Mouse (Mus musculus) erythroblast, adult 5-6 weeks (primary cell): ENCODE data around the gene Rpa2. TPM values are rescaled to one million over a fixed set of nuclear protein-coding genes. Genes with fewer than 3 reads are reported as not detected.
A peak's percentile ranks its signal among the peaks of the same experiment; 100 is the strongest.
"Not testable (repeated sequence)": the region's sequence is repeated elsewhere in the genome, so short reads cannot be mapped to it uniquely, and the experiment has no call there.

Experiments used
- ATAC-seq: replicated peaks from 2 replicates; pipeline ENCODE4 v1.8.0; 2016; ENCODE audit warnings: moderate number of reproducible peaks, mild to moderate bottlenecking, moderate TSS enrichment, inconsistent platforms; ENCODE audit not compliant: poor library complexity, low FRiP score, severe bottlenecking
- total RNA-seq, 2 experiments: library from RNA; stranded (forward) in 1 of 2; stranded (reverse) in 1 of 2; fragments of 150-400 nt in 1 of 2; fragments of 200-764, 138-1000 nt in 1 of 2; gene quantifications; 2 replicates each; pipeline versions ENCODE4 v1.2.3 to v1.2.4; 2015 to 2017; ENCODE audit warnings: low replicate concordance in 2 of 2

Gene Rpa2
- total RNA-seq, 2 experiments from 2014 or later, result 20.6 to 30.3 TPM

DNA sequence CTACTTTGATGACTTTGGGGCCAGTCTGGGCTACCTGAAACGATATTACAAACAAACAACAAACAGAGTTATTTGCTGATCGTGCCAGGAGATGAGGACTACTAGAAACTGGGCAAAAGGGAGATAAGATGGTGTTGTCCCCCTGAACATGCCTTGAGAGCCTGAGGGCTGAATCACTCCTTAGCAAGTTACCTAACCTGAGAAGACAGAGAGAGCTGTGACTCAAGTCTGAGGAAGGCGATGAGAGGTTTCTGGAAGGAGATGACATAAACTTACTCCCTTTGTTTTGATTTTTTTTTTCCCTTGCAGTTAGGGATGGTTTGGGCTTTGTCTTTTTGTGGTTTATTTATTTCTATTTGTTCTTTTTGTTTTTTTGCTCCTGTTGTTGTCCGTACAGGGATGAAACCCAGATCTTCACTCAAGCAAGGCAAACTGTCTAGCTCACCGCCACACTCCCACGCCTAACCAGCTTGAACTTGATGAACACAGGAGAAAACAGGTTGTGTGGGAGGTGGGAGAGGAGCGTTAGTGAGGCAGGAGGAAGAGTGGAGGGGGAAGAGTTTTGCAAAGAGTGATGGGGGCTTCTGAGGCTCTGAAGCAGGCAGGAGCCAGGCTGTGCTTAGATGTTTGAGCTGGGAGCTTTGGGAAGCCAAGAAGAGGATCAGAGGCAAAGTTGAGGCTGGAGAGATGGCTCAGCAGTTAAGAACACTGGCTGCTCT lies 10.3 kb upstream of the Rpa2 start:
- no peak for ATAC-seq

- no peak for ATAC-seq
Observed at GRCm38 (mm10) chr4:132760296-132760695, 7.8 kb upstream of the Rpa2 start.

GRCm38 (mm10) chr4:132762602-132763001 lies 5.5 kb upstream of the Rpa2 start:
- ATAC-seq, result no peak

DNA sequence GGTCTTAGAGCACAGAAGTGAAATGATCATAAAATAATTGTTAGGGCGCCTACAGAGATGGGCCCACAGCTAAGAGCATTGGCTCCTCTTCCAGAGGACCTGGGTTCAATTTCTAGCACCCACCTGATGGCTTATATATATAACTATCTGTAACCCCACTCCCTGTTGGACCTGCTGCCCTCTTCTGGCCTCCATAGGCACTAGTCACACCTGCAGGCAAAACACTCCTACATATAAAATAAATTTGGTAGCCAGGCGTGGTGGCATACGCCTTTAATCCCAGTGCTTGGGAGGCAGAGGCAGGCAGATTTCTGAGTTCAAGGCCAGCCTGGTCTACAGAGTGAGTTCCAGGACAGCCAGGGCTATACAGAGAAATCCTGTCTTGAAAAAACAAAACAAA lies 5.0 kb upstream of the Rpa2 start:
- not testable (repeated sequence) for ATAC-seq

DNA sequence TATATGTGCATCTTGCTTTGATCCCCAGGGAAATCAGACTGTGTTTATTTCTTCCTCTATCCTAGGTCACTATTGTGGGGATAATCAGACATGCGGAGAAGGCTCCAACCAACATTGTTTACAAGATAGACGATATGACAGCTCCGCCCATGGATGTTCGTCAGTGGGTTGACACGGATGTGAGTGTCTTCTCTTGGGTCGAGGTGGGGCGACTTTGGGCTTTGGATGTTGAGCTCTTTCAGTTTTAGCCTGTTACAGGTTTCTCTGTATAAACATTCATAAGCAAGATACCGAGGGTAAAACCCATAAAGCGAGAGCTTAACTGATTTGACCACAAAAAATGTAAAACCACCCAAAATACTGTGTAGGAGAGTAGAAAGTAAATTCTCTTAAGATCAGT lies 3.6 kb downstream of the Rpa2 start:
- no peak for ATAC-seq

- no peak for ATAC-seq
Observed at GRCm38 (mm10) chr4:132774905-132775304, 6.8 kb downstream of the Rpa2 start.

- ATAC-seq, result peak; percentile 78
Observed at GRCm38 (mm10) chr4:132776764-132777163, 8.6 kb downstream of the Rpa2 start.

DNA sequence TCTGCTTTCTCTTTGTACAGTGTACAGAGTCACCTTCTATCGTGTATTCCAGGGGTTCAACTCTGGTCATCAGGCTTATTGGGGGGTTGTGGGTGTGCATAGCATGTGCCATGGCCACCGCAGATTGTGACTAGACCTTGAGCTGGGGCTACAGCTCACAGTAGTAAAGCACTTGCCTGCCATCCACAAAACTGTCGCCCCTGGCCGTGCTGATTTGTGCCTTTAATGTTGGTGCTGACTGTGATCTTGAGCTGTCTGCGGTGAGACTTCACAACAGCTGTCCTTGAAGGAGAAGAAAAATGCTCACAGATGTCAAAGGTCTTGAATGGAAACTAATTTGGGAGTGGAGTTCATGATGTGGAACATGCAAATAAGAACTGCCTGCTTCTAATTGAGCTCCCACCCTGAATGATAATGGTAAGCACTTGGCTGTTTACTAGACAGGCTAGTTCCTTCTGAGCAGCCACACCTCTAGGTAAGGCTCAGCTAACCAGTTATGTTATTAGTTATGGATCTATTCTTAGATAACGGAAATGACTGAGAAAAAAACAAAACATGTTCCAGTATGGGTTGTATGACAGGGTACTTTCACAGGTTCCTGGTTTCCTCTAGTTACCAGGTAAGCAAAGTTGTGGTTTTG lies 10.6 kb downstream of the Rpa2 start:
- ATAC-seq, result no peak

DNA sequence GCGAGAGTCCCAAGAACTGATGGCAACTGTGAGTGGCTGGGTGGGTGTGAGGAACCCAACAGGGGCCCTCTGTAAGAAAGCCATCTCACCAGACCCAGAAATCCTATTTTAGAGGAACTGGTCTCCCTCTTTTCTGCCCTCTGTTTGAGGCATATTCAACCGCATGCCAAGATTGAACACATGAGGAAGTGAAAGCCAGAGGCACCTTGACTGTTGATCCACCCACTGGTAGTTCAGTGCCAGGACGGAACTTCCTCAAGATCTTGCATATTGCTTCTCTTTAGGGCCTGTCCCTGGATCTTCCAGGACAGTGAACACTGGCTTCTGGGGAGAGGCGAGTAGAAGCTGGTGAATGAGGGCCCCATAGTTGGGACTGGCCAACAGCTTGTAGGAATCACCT lies 12.2 kb downstream of the Rpa2 start:
- ATAC-seq, result no peak

- ATAC-seq, result no peak
Observed at GRCm38 (mm10) chr4:132783732-132784131, 15.6 kb downstream of the Rpa2 start.

- ATAC-seq, result no peak
Observed at GRCm38 (mm10) chr4:132785228-132785627, 17.1 kb downstream of the Rpa2 start.

DNA sequence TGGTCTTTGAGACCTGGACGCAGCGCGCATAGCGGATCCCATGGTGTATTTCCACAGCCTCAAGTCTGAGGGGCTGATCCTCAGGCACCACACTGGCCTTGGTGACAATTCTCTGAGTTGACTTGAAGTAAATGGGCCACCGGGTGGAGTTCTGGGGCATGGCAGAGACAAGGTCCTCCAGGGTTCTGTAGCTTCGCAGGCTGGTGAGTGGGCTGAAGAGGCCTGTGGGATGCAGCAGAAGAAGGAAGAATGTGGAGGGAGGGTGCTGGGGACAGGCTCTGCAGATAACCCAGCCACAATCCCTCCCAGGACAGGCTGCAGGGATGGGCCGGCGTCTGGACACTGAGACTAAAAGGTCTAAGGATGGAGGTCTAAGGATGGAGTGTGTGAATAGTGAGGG lies 21.6 kb downstream of the Rpa2 start:
- ATAC-seq, result 0 out of 2 replicates have a peak, but pooled peaks have one; percentile 44

DNA sequence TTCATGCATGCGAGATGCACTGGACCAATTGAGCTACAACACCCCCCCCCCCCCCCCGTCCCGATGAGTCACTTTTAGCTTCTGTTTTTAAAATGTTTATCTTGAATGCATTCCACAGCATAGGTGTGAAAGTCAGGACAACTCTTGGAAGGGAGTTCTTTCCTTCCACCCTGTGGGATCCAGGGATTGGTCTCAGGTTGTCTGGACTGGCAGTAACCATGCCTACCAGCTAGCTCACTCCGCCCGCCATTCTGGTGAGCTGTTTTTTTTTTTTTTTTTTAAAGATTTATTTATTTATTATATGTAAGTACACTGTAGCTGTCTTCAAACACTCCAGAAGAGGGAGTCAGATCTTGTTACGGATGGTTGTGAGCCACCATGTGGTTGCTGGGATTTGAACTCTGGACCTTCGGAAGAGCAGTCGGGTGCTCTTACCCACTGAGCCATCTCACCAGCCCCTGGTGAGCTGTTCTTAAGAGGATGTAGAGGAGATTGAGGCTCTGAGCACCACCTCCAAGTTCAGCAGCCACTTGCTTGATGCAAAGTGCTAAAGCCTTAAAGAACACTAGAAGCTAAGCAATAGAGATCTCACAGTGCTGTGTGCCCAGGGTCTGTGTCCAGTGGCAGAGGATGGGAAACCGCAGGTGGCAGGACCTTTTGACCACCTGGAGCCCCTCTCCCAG lies 25.3 kb downstream of the Rpa2 start:
- ATAC-seq, result not testable (repeated sequence)

DNA sequence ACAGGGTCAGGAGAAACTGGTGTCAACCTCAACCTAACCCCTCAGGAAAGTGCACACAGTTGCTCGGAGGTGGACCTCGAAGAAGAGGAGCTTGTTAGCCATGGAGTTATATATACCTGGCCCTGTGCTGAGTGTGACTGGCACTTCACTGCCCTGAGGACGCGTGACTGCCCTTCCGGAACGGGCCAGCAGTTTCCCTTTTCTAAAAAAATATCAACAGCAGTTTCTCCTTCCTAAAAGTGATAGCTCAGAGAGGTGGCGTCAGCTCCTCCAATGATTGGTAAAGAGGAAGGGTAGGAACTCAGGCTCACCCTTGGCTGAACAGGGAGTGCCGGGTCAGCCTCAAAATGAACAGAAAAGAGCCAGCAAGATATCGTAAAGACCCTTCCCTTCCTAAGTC lies 25.9 kb downstream of the Rpa2 start:
- no peak for ATAC-seq

DNA sequence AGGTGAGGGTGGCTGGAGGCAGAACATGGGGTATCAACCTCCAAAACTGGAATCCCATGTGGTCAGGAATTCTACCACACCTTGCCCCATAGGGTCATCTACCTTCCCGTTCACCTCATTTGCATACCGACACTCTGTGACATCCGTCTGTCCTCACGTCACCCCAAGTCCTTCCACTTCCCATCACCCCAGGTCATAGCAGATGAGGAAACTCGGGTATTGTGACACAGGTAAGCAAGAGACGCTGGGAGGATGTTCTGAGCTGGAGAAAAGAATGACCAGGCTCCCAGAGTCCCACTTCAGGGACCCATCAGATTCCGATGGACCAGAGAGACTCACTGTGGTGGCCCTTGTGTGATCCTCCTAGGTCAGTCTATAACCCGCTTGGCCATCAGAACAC lies 26.6 kb downstream of the Rpa2 start:
- ATAC-seq, result no peak

- ATAC-seq, result no peak
Observed at GRCm38 (mm10) chr4:132795171-132795570, 27.0 kb downstream of the Rpa2 start.

DNA sequence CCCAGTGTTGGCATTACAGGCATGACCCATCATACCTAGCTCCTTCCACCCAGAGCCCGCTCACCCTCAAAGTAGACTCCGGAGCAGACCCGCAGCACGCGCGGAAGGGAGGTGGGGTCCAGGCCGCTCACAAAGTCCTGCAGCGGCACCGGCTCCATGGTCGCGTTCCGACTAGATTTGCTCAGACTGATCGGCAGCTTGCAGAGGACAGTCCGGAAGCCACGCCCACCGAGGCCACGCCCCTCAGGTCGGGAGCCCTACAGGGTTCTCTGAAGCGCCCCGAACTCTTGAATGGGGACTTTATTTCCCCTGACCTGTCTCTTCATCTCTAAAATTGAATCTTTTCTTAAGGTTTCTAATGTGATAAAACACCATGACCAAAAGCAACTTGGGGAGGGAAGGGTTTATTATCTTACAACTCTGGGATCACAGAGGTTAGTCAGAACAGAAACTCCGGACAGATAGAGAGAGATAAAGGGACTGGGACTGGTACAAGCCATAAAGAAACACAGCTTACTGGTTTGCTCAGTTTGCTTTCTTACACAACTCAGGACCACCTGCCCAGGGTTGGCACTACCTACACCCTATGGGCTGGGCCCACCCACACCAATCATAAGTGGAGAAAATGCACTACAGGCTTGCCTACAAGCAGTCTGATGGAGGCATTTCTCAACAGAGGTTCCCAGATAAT lies 28.2 kb downstream of the Rpa2 start, which contains the start of gene Themis2:
Gene Themis2, minus strand, starts transcription at position 192 of the 691 bp plus-strand sequence.
- ATAC-seq, result peak; percentile 92

DNA sequence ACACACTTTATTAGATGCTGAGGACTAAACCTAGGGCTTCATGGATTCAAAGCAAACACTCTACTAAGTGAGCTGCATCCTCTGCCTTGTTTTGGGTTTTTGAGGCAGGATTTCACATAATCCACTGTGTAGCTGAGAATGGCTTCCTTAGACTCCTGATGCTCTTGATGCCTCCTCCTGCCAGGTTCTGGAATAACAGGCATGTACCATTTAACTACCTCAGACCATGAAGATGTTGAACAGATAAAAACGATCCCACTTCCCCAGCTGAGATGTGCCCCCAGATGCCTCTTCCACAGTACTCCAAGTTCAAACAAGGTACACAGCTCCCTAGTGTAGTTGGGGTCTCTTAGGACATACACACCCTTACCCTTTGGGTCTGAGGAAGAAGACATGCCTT lies 29.3 kb downstream of the Rpa2 start:
- no peak for ATAC-seq

GRCm38 (mm10) chr4:132798028-132798427 lies 29.9 kb downstream of the Rpa2 start:
- ATAC-seq, result no peak

GRCm38 (mm10) chr4:132798666-132799065 lies 30.5 kb downstream of the Rpa2 start:
- not testable (repeated sequence) for ATAC-seq
